Comparison of ENCODE assay signal across 8 mouse cellular contexts in the genomic region with DNA sequence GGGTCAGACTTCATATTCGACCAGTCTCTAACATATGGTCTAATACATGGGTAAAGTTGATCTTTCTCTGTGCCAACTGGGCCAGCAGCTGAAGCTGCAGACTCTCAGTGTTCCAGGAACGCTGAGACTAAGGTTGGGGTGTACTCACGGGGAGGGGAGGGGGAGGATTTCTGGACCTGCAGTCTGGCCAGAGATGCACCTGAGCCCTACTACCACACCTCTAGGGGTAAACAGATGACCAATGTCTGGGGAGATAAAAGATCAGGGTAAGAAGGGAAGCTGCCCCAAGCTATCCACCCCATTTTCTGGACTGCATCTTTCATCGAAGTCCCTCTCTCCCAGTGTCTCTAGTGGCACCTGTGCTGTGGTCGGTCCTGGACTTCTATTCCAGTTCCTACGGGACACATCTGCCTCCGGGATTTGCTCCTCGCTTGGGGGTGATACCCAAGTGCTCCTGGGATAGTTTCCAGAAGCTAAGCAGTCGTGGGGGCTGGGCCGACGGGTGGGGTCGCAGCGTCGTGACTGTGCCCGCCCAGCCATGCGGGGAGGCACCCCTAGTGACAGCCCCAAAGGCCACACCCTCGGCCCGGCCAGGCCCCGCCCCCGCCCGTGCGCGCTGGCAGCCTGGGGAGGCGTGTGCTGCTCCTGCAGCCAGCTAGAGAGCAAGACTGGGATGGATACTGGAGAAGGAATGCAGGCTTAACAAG. TPM values are rescaled to one million over a fixed set of nuclear protein-coding genes. Genes with fewer than 3 reads are reported as not detected.
A peak's percentile ranks its signal among the peaks of the same experiment; 100 is the strongest.
DNase-seq lines count a peak whose midpoint lies in the region; ATAC-seq and TF ChIP-seq lines count a peak whose summit lies in the region.

Gene Kcna4, plus strand, starts transcription at position 650 of the 707 bp plus-strand sequence.

- no peak within 1 kb of the TSS for H3K27ac ChIP-seq in testis, adult 2 months (ENCODE audit: control insufficient read depth, insufficient read depth, low read depth, low read length)
- no peak within 1 kb of the TSS for H3K27ac ChIP-seq in liver, embryonic 12.5 days

- H3K4me2 ChIP-seq in liver, embryonic 12.5 days: peak within 1 kb of the TSS; percentile 51

- peak within 1 kb of the TSS; percentile 12; the same call in 1 of the 2 replicates for H3K4me3 ChIP-seq in testis, adult 2 months (ENCODE audit: control insufficient read depth, low read depth, low read length)
- peak within 1 kb of the TSS; percentile 20 for H3K4me3 ChIP-seq in liver, embryonic 12.5 days

- TF ChIP-seq CTCF in testis, adult 2 months (IDR thresholded peaks at IDR 0.05; ENCODE audit: control insufficient read depth, insufficient read depth, insufficient replicate concordance, low read depth, low read length): no peak

- peak; percentile 83 for ATAC-seq in liver, embryonic 12.5 days

- TF ChIP-seq POLR2A in testis, adult 2 months (IDR thresholded peaks at IDR 0.05; ENCODE audit: control insufficient read depth, low read depth, low read length): no peak

- no peak for DNase-seq in testis, postnatal 14 days (ENCODE audit: low spot score)
- peak; percentile 34 for DNase-seq in embryo, embryonic 11.5 days (ENCODE audit: low read depth, low spot score)
- DNase-seq in heart, adult 9 months (ENCODE audit: low spot score in 2 of 2): peak; percentile 16 to 23
- peak; percentile 32 for DNase-seq in kidney, postnatal 10 days
- DNase-seq in retina, postnatal 7 days (ENCODE audit: low read depth, low spot score): peak; percentile 38
- DNase-seq in thymus, postnatal 4 days: no peak

- H3K9me3 ChIP-seq in liver, embryonic 12.5 days (replicated peaks): no peaks in the 10 kb centered on the region

- H3K27me3 ChIP-seq in testis, adult 2 months (ENCODE audit: control insufficient read depth, insufficient read depth, low read length): no peaks in the 10 kb centered on the region
- H3K27me3 ChIP-seq in liver, embryonic 12.5 days (replicated peaks): peaks cover 21% of the 10 kb centered on the region

- no peaks in the 10 kb centered on the region for H3K36me3 ChIP-seq in testis, adult 2 months (ENCODE audit: control insufficient read depth, insufficient read depth, low read length)
- no peaks in the 10 kb centered on the region for H3K36me3 ChIP-seq in liver, embryonic 12.5 days

- peaks cover 6% of the 10 kb centered on the region for H3K4me1 ChIP-seq in testis, adult 2 months (ENCODE audit: control insufficient read depth, insufficient read depth, low read length)
- 0 out of 2 replicates have a peak, but pooled peaks cover 3% of the 10 kb centered on the region for H3K4me1 ChIP-seq in liver, embryonic 12.5 days

- 4% methylated on average over 24 of the region's 24 CpGs for WGBS in liver, embryonic 12.5 days (ENCODE audit: insufficient replicate concordance)

- H3K9ac ChIP-seq in liver, embryonic 12.5 days: no peak within 1 kb of the TSS

RNA-seq across cellular contexts. Expression of gene Kcna4, which starts in this region (rescaled TPM):
- 0.04 and 0.07 TPM in 2 replicates for polyA plus RNA-seq in testis, adult 2 months (2012; rRNA removed)
- 0.04 and 0.13 TPM in 2 replicates for polyA plus RNA-seq in liver, embryonic 12.5 days (2016; fragmentation: Nextera tagmentation; extraction: Ambion mirVana)

Comparison
In these comparisons a context has a peak if more than half of its experiments do, and no peak if none do; other contexts are left out.
1. Peak in ATAC-seq, H3K4me3 ChIP-seq and H3K4me2 ChIP-seq in liver, embryonic 12.5 days; RNA of the gene not detected or under 1 TPM.
2. DNase-seq: peak in embryo, embryonic 11.5 days (single experiment), heart, adult 9 months (2 of 2), kidney, postnatal 10 days (single experiment) and retina, postnatal 7 days (single experiment); none in testis, postnatal 14 days (single experiment) and thymus, postnatal 4 days (single experiment).